Mouse (Mus musculus) brain, embryonic 14.5 days (tissue): ENCODE data around the gene Tgfbi.

Experiments used
- CTCF ChIP-seq: fragments of 200-500 bp; IDR thresholded peaks from 2 replicates; pipeline ENCODE4 v1.5.1; 2012; ENCODE audit warnings: inconsistent platforms, mild to moderate bottlenecking, moderate library complexity, borderline replicate concordance; ENCODE audit not compliant: insufficient read depth, insufficient read length; ENCODE audit errors: extremely low read depth
- POLR2A ChIP-seq: fragments of 200-500 bp; IDR thresholded peaks from 2 replicates; pipeline ENCODE4 v1.6.1; 2012; ENCODE audit warnings: mild to moderate bottlenecking, inconsistent platforms, borderline replicate concordance; ENCODE audit not compliant: poor library complexity, insufficient read depth, insufficient read length, severe bottlenecking; ENCODE audit errors: extremely low read depth

DNA sequence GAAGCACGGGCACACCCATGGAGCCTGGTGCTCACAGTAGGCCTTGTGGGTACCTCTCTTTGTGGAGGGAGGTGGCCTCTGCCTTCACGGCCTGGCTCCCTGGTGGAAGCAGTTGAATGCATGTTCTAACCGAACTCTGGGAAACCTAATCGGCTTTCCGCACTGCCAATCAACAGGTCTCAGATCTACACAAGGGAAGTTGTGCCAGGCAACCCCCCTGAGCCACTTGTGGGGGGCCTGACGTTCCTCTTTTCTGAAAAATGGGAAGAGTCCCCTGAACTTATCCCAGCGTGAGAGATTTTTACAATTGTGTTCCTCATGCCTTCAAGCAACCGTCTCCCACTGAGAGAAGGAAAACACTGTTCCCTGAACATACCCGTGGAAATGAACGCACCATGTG, 5.9 kb downstream of the Tgfbi start:
- TF ChIP-seq POLR2A (no peak), CTCF (no peak)
